Mouse (Mus musculus) E14TG2a.4 (cell line): ENCODE measurements around the gene Trmt1.

Source experiments
- CTCF ChIP-seq: conservative IDR thresholded peaks from 2 replicates; pipeline ENCODE4 v1.5.1; 2014; ENCODE audit warnings: low read length
- POU5F1 ChIP-seq: IDR thresholded peaks from 2 replicates; pipeline ENCODE4 v1.6.1; 2014; ENCODE audit warnings: low read length, borderline replicate concordance

- TF ChIP-seq CTCF (no peak), POU5F1 (no peak)
These were observed 17.6 kb downstream of the Trmt1 start for GRCm38 (mm10) chr8:84703466-84704249.
